Mouse (Mus musculus) MEL (cell line): ENCODE measurements at regions not wholly inside any gene's neighbourhood (a gene's known extent, or its start where the extent isn't known, plus 50 kb on each side); places are given as distances from the start of the nearest gene placed in this dataset.

Experiments
- CTCF ChIP-seq, 3 experiments: IDR thresholded peaks in 2 of 3; conservative IDR thresholded peaks in 1 of 3; 2 replicates each; pipeline ENCODE4 v1.5.1; 2011 to 2012; ENCODE audit warnings: low read length in 3 of 3, low read depth in 2 of 3, mild to moderate bottlenecking in 2 of 3, improper control_type of control experiment in 1 of 3, inconsistent platforms in 1 of 3, mixed read lengths in 1 of 3, moderate library complexity in 1 of 3; ENCODE audit not compliant: control insufficient read depth in 1 of 3, insufficient read depth in 1 of 3, poor library complexity in 1 of 3, severe bottlenecking in 1 of 3
- E2F4 ChIP-seq: IDR thresholded peaks from 2 replicates; pipeline ENCODE4 v1.6.1; 2011; ENCODE audit warnings: low read depth, low read length, improper control_type of control experiment, borderline replicate concordance
- MYB ChIP-seq: IDR thresholded peaks from 2 replicates; pipeline ENCODE4 v1.6.1; 2011; ENCODE audit warnings: mild to moderate bottlenecking, low read depth, low read length, improper control_type of control experiment
- NRF1 ChIP-seq: IDR thresholded peaks from 2 replicates; pipeline ENCODE4 v1.6.1; 2014; ENCODE audit warnings: low read depth, mild to moderate bottlenecking, inconsistent platforms, low read length, improper control_type of control experiment, moderate library complexity; ENCODE audit not compliant: poor library complexity, insufficient read depth, severe bottlenecking
- POLR2A ChIP-seq, 2 experiments: IDR thresholded peaks; 2 replicates each; pipeline ENCODE4 v1.6.1; 2011 to 2012; ENCODE audit warnings: low read length in 2 of 2, mild to moderate bottlenecking in 2 of 2, control low read depth in 1 of 2, improper control_type of control experiment in 1 of 2, low read depth in 1 of 2, moderate library complexity in 1 of 2; ENCODE audit not compliant: control insufficient read depth in 1 of 2, insufficient read depth in 1 of 2, poor library complexity in 1 of 2
- TAL1 ChIP-seq: IDR thresholded peaks from 2 replicates; pipeline ENCODE4 v1.6.1; 2012; ENCODE audit warnings: mild to moderate bottlenecking, inconsistent platforms, low read length, moderate library complexity, mixed read lengths
- TBP ChIP-seq: IDR thresholded peaks from 2 replicates; pipeline ENCODE4 v1.8.0; 2011; ENCODE audit warnings: low read depth, low read length, improper control_type of control experiment
- USF1 ChIP-seq: IDR thresholded peaks from 2 replicates; pipeline ENCODE4 v1.6.1; 2014; ENCODE audit warnings: low read depth, mild to moderate bottlenecking, inconsistent platforms, low read length, improper control_type of control experiment, moderate library complexity

- no peak for TF ChIP-seq TBP
- no peak for TF ChIP-seq TAL1
- TF ChIP-seq E2F4: no peak
- no peak for TF ChIP-seq USF1
- TF ChIP-seq CTCF (IDR thresholded peaks at IDR 0.05 in 2 of 3, conservative IDR thresholded peaks at IDR 0.05 in 1 of 3; ENCODE audit: control insufficient read depth in 1 of 3, insufficient read depth in 1 of 3, low read depth in 2 of 3, low read length in 3 of 3, poor library complexity in 1 of 3, severe bottlenecking in 1 of 3): no peak
- TF ChIP-seq POLR2A (IDR thresholded peaks at IDR 0.05; ENCODE audit: control insufficient read depth in 1 of 2, insufficient read depth in 1 of 2, low read depth in 1 of 2, low read length in 2 of 2, poor library complexity in 1 of 2): no peak
- TF ChIP-seq MYB: no peak
- no peak for TF ChIP-seq NRF1
Measured at GRCm38 (mm10) chr9:13919739-13920410, 92.4 kb downstream of the Fam76b start.
